Mouse (Mus musculus): ENCODE results near the gene Fv1. TPM values are rescaled to one million over a fixed set of nuclear protein-coding genes. Genes with fewer than 3 reads are reported as not detected.

Gene Fv1
- total RNA-seq, 2 experiments from 2014 or later: 8.8 to 9.5 TPM

GRCm38 (mm10) chr4:147867563-147868449, 973 bp upstream of the Fv1 start:
- peak in 1 of 2 experiments; percentile 23 for DNase-seq (ENCODE audit: low spot score in 2 of 2)
- peak overlapping the region; percentile 84 for H3K4me3 ChIP-seq
- 0 out of 2 replicates have a peak, but pooled peaks have one; percentile 10 for TF ChIP-seq CTCF (conservative IDR thresholded peaks at IDR 0.05)
- H3K27ac ChIP-seq: peak overlapping the region; percentile 90

DNA sequence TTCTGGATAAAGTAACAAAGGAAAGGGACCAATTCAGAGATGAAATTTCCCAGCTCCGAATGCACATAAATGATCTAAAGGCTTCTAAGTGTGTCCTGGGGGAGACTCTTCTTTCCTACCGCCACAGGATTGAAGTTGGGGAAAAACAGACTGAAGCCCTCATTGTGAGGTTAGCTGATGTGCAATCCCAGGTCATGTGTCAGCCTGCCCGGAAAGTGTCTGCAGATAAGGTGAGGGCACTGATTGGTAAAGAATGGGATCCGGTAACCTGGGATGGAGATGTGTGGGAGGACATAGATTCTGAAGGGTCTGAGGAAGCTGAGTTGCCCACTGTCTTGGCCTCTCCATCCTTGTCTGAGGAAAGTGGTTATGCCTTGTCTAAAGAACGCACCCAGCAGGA, 459 bp downstream of the Fv1 start:
- no peak for TF ChIP-seq CTCF (conservative IDR thresholded peaks at IDR 0.05)
- H3K27ac ChIP-seq: peak overlapping the region; percentile 79
- DNase-seq (ENCODE audit: low spot score in 2 of 2): no peak

DNA sequence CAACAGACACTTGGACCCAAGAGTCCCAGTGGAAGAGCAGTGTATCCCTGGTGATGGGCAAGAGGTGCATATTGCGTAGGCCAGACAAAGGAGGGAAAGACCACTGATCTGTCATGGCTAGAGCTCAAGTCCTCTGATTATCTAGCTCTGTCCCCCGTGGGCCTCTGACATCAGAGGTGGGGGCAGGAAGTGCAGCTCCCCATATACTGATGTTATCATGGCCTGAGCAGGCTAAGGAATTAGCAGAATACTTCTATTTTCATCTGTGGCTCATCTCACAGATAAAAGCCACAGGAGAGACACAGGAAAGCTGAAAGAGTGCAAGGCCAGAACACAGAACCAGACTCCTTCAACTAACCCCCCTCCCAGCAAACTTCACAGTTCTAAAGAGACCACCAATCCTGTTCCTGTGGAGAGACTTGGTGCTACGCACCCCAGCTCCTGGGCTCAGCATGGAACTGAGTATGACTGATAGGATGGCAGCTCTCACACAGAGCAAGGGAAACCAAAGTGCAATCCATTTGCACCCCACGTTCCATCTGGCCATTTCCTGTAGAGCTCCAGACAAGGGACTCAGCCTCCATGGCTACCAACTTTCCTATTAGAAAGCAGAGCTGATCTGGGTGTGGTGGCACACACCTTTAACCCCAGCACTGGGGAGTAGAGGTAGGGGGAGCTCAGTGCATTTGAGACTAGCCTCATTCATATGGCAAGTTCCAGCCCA, 7.2 kb downstream of the Fv1 start:
- no peak for DNase-seq (ENCODE audit: low spot score in 2 of 2)
- Histone ChIP-seq H3K4me3 (no peak overlapping the region), H3K27ac (peak overlapping the region; percentile 32)
- no peak for TF ChIP-seq CTCF (conservative IDR thresholded peaks at IDR 0.05)

More for the DNA sequence above, 459 bp downstream of the Fv1 start:
- peak overlapping the region; percentile 84 for H3K4me3 ChIP-seq

GRCm38 (mm10) chr4:147878537-147878936, 9.8 kb downstream of the Fv1 start:
- DNase-seq (ENCODE audit: low spot score in 2 of 2): no peak
- TF ChIP-seq CTCF (conservative IDR thresholded peaks at IDR 0.05): no peak
- Histone ChIP-seq H3K4me3 (no peak overlapping the region), H3K27ac (no peak overlapping the region)

DNA sequence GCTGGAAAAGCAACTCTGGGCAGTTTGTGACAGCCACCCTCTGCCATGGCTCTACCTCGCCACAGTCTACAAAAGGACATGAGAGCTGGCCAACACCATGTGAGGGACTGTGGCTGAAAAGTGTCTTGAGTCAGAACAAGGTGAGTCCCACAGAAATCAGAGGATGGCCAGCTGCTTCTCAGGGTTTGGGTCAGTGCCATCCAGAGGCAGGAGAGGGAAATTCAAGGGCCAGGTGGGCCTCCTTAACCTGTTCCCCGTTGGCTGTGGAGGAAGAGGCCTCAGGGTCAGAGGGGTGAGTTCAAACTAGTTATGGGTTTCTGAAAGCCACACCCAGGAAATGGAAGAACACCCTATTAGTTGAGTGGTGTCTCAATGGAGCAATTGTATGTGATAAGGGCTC, 10.7 kb downstream of the Fv1 start:
- no peak overlapping the region for H3K4me3 ChIP-seq
- no peak overlapping the region for H3K27ac ChIP-seq
- DNase-seq (ENCODE audit: low spot score in 2 of 2): no peak
- no peak for TF ChIP-seq CTCF (conservative IDR thresholded peaks at IDR 0.05)

- no peak overlapping the region for H3K27ac ChIP-seq
- no peak overlapping the region for H3K4me3 ChIP-seq
- no peak for DNase-seq (ENCODE audit: low spot score in 2 of 2)
- no peak for TF ChIP-seq CTCF (conservative IDR thresholded peaks at IDR 0.05)
Observed at GRCm38 (mm10) chr4:147879865-147880264, 11.1 kb downstream of the Fv1 start.

DNA sequence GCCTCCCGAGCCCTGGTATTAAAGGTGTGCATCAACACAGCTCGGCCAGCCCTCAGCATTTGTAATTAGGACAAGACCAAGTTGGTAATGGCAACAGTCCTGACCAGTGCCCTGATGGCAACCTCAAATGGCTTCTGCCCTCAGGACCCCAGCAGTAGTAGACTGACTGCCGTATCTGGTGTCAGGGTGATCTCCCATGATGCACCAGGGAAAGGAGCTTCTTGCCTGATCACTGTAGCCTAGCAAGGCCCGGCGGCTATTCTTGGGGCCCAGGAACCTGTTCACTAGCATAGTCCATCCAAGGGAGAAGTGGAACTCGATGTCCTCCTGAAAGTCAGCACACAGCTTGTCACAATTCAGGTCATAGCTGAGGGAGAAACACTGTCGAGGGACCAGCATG, 13.0 kb downstream of the Fv1 start:
- no peak for TF ChIP-seq CTCF (conservative IDR thresholded peaks at IDR 0.05)
- DNase-seq (ENCODE audit: low spot score in 2 of 2): no peak
- no peak overlapping the region for H3K4me3 ChIP-seq
- H3K27ac ChIP-seq: no peak overlapping the region

GRCm38 (mm10) chr4:147883041-147883440, 14.3 kb downstream of the Fv1 start:
- TF ChIP-seq CTCF (conservative IDR thresholded peaks at IDR 0.05): no peak
- H3K27ac ChIP-seq: no peak overlapping the region
- no peak for DNase-seq (ENCODE audit: low spot score in 2 of 2)
- H3K4me3 ChIP-seq: no peak overlapping the region

DNA sequence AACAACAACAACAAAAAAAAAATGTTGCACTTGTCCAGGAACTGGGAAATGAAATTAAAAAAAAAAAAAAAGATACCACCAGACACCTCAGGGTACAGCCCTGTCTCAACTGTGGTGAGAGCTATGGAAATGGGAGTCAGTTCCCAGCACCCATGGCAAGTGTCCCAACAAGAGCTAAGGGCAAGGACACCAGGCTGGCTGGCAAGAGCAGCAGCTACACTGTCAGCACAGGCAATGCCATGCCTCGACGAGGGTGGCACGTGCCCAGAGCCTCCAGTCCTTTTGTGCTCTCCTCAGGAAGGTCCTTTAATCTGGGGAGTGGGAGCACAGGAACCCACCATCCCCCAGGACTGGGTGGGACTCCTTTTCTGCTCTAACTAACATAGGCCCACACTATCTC, 15.4 kb downstream of the Fv1 start:
- no peak for TF ChIP-seq CTCF (conservative IDR thresholded peaks at IDR 0.05)
- no peak for DNase-seq (ENCODE audit: low spot score in 2 of 2)
- H3K27ac ChIP-seq: no peak overlapping the region
- no peak overlapping the region for H3K4me3 ChIP-seq

GRCm38 (mm10) chr4:147886158-147886557, 17.4 kb downstream of the Fv1 start:
- H3K27ac ChIP-seq: no peak overlapping the region
- no peak for DNase-seq (ENCODE audit: low spot score in 2 of 2)
- TF ChIP-seq CTCF (conservative IDR thresholded peaks at IDR 0.05): no peak
- no peak overlapping the region for H3K4me3 ChIP-seq

DNA sequence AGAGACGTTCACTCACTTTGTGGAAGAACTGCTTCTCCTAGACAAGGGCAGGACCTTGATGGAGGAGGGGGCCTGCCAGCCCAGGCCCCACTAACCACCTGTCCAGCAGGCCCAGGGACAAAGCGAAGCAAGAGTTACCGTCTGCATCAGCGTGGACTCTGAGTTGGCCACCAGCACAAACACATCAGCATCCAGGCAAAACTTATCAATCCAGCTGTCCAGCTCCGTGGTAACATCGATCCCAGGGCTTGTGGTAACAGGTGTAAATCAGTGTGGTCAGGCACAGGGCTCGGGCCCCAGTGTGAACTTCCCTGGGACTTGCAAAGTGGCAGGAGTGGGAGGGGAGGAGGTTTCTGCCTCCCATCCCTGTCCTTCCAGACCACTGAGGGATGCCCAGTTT, 18.5 kb downstream of the Fv1 start:
- no peak overlapping the region for H3K4me3 ChIP-seq
- TF ChIP-seq CTCF (conservative IDR thresholded peaks at IDR 0.05): no peak
- no peak for DNase-seq (ENCODE audit: low spot score in 2 of 2)
- H3K27ac ChIP-seq: no peak overlapping the region

GRCm38 (mm10) chr4:147888237-147888636, 19.5 kb downstream of the Fv1 start:
- no peak overlapping the region for H3K27ac ChIP-seq
- TF ChIP-seq CTCF (conservative IDR thresholded peaks at IDR 0.05): no peak
- no peak for DNase-seq (ENCODE audit: low spot score in 2 of 2)
- no peak overlapping the region for H3K4me3 ChIP-seq

DNA sequence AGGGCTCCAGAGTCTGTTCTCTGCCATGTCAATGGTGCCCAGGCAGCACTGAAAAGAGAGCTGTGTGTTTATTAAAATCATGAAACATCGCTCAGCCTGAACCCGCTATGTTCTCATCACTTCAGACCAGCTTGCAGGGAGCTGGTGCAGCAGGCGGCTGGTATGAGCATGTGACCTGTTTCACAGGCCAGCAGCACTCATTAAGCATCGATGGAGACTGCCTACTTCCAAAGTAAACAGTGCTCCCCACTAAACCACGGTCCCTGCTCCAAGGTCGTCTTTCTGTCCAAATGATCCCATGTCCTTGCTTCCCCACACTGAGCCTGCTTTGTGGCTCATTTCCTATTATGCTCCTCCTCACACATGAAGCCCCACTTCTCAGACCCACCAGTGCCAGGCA, 21.6 kb downstream of the Fv1 start:
- peak; percentile 34 to 41 for DNase-seq (ENCODE audit: low spot score in 2 of 2)
- Histone ChIP-seq H3K27ac (peak overlapping the region; percentile 85), H3K4me3 (no peak overlapping the region)
- no peak for TF ChIP-seq CTCF (conservative IDR thresholded peaks at IDR 0.05)

All from layer of hippocampus, adult 2 months (tissue).